Mouse (Mus musculus) cerebellum, adult 9-10 months (tissue): Measurements from ENCODE around the gene Rasgef1c.

Source experiments
- DNase-seq: peaks from one replicate; pipeline ENCODE4 v3.0.0; 2022

Gene Rasgef1c

GRCm38 (mm10) chr11:49980681-49981235, 79.1 kb downstream of the Rasgef1c start:
- no peak for DNase-seq

- no peak for DNase-seq
Measured at GRCm38 (mm10) chr11:49981321-49981963, 79.8 kb downstream of the Rasgef1c start.

GRCm38 (mm10) chr11:49982094-49982493, 80.5 kb downstream of the Rasgef1c start:
- DNase-seq, result no peak

- DNase-seq, result no peak
Measured at GRCm38 (mm10) chr11:49982881-49983280, 81.2 kb downstream of the Rasgef1c start.

- no peak for DNase-seq
Measured at GRCm38 (mm10) chr11:49983875-49984552, 82.4 kb downstream of the Rasgef1c start.

GRCm38 (mm10) chr11:49985009-49985408, 83.4 kb downstream of the Rasgef1c start:
- DNase-seq, result no peak

- peak; percentile 81 for DNase-seq
Measured at GRCm38 (mm10) chr11:49986277-49987036, 84.8 kb downstream of the Rasgef1c start.

- DNase-seq, result no peak
Measured at GRCm38 (mm10) chr11:49994536-49994935, 92.9 kb downstream of the Rasgef1c start.

GRCm38 (mm10) chr11:49996398-49996797, 94.8 kb downstream of the Rasgef1c start:
- no peak for DNase-seq

- no peak for DNase-seq
Measured at GRCm38 (mm10) chr11:49997321-49997720, 95.7 kb downstream of the Rasgef1c start.

- no peak for DNase-seq
Measured at GRCm38 (mm10) chr11:50002853-50003252, 101.2 kb downstream of the Rasgef1c start.

GRCm38 (mm10) chr11:50007776-50008175, 106.1 kb downstream of the Rasgef1c start:
- no peak for DNase-seq

- no peak for DNase-seq
Measured at GRCm38 (mm10) chr11:50008231-50008630, 106.6 kb downstream of the Rasgef1c start.

- DNase-seq, result no peak
Measured at GRCm38 (mm10) chr11:50013016-50013415, 111.4 kb downstream of the Rasgef1c start.

- DNase-seq, result no peak
Measured at GRCm38 (mm10) chr11:50016503-50016902, 114.9 kb downstream of the Rasgef1c start.

GRCm38 (mm10) chr11:50017511-50017910, 115.9 kb downstream of the Rasgef1c start:
- DNase-seq, result no peak

- DNase-seq, result no peak
Measured at GRCm38 (mm10) chr11:50018848-50019247, 117.2 kb downstream of the Rasgef1c start.

- DNase-seq, result peak; percentile 7
Measured at GRCm38 (mm10) chr11:50022085-50022484, 120.5 kb downstream of the Rasgef1c start.

- DNase-seq, result no peak
Measured at GRCm38 (mm10) chr11:50024445-50024832, 122.8 kb downstream of the Rasgef1c start.

- DNase-seq, result peak; percentile 97
Measured at GRCm38 (mm10) chr11:50024833-50025720, 123.4 kb downstream of the Rasgef1c start, which contains the start of gene Rnf130. Rnf130 (plus strand) TSS chr11:50025346.

GRCm38 (mm10) chr11:50025721-50026520, 124.3 kb downstream of the Rasgef1c start:
- DNase-seq, result peak; percentile 54
